Mouse (Mus musculus) intestine, embryonic 14.5 days (tissue): Measurements from ENCODE around the gene Acss1. TPM values are rescaled to one million over a fixed set of nuclear protein-coding genes. Genes with fewer than 3 reads are reported as not detected.

ENCODE experiments used
- ATAC-seq: fragments of 200-750 bp; cut with Nextera tagmentation; replicated peaks from 2 replicates; pipeline ENCODE4 v1.8.0; 2017; ENCODE audit warnings: low read depth, moderate number of reproducible peaks, moderate TSS enrichment, moderate library complexity; ENCODE audit not compliant: low FRiP score, low TSS enrichment
- DNase-seq: peaks from one replicate; pipeline ENCODE4 v3.0.0-alpha.2; 2018; ENCODE audit warnings: low spot score
- H3K27ac ChIP-seq: fragments of 300-500 bp; sonication (generic); 2 replicates; pipeline ENCODE4 v1.5.1; 2014; ENCODE audit warnings: low read depth, mild to moderate bottlenecking, control low read depth
- H3K27me3 ChIP-seq: fragments of 300-500 bp; sonication (generic); replicated peaks from 2 replicates; pipeline ENCODE4 v1.6.1; 2014; ENCODE audit warnings: low read length, control low read depth; ENCODE audit not compliant: control insufficient read depth, insufficient read depth
- H3K36me3 ChIP-seq: fragments of 300-500 bp; sonication (generic); 2 replicates; pipeline ENCODE4 v1.6.1; 2014; ENCODE audit warnings: low read length, control low read depth; ENCODE audit not compliant: control insufficient read depth, insufficient read depth
- H3K4me1 ChIP-seq: fragments of 300-500 bp; sonication (generic); replicated peaks from 2 replicates; pipeline ENCODE4 v1.6.1; 2014; ENCODE audit warnings: low read length, control low read depth, mixed read lengths; ENCODE audit not compliant: control insufficient read depth, insufficient read depth
- H3K4me2 ChIP-seq: fragments of 300-500 bp; sonication (generic); 2 replicates; pipeline ENCODE4 v1.6.1; 2014; ENCODE audit warnings: low read length
- H3K4me3 ChIP-seq: fragments of 300-500 bp; sonication (generic); 2 replicates; pipeline ENCODE4 v1.5.1; 2014; ENCODE audit warnings: low read depth, low read length, control low read depth, mixed read lengths
- H3K9ac ChIP-seq: fragments of 300-500 bp; sonication (generic); 2 replicates; pipeline ENCODE4 v1.6.1; 2014; ENCODE audit warnings: mild to moderate bottlenecking, low read length
- H3K9me3 ChIP-seq: fragments of 300-500 bp; sonication (generic); 2 replicates; pipeline ENCODE4 v1.6.1; 2016; ENCODE audit warnings: low read length, control low read depth; ENCODE audit not compliant: control insufficient read depth
- WGBS: fragments of 180-500 bp; shearing (Covaris S2); extraction: QIAGEN DNeasy Blood & Tissue Kit; methylation state at CpG from one replicate; pipeline ENCODE4 v1.1.7; 2014; 5-methylcytosine and 5-hydroxymethylcytosine counted together
- polyA plus RNA-seq: library from polyadenylated mRNA; unstranded; fragments of >200 nt; fragmentation: Nextera tagmentation; extraction: Ambion mirVana; gene quantifications from 2 replicates; pipeline ENCODE4 v1.2.1, GENCODE M21; 2014

Acss1 gene
- polyA plus RNA-seq, 1 experiment from 2014 or later, result 18.2 TPM

DNA sequence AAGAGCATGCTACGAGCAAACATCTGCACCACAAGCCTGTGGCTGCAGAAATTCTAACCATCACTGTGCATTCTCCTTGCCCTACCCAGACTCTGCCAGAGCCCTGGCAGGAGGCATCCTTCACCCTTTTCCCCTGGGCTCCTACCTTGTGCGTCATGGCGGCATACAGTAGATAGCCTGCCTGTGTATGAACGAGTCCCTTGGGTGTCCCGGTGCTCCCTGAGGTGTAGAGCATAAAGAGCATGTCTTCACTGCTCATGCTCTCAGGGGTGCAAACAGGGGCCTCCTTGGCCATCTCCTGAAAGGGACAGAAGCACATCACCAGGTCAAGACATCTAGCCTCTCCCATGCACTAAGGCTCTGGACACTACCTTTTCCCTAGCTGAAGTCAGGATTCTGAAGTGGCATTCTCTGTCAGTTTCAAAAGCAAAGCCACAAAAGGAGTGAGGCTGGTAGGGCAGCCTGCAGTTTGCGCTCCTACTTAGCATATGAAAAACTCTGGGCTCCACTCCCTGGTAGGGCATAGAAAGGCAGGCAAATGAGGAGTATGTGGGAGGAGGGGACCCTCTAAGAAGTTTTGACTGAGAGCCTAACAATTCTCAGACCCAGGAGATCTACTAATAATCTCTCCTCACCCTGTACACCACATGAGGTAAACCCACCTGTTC is 30.5 kb downstream of the Acss1 start:
- DNase-seq (no peak), ATAC-seq (no peak)
- Histone ChIP-seq H3K4me3 (no peak overlapping the region), H3K9ac (no peak overlapping the region), H3K36me3 (peaks cover 7% of the 10 kb centered on the region; the same call in 1 of the 2 replicates), H3K4me1 (no peaks in the 10 kb centered on the region), H3K27me3 (no peaks in the 10 kb centered on the region), H3K4me2 (no peak overlapping the region), H3K27ac (no peak overlapping the region), H3K9me3 (no peaks in the 10 kb centered on the region)
- WGBS, result 76% methylated on average over 6 of the region's 6 CpGs

DNA sequence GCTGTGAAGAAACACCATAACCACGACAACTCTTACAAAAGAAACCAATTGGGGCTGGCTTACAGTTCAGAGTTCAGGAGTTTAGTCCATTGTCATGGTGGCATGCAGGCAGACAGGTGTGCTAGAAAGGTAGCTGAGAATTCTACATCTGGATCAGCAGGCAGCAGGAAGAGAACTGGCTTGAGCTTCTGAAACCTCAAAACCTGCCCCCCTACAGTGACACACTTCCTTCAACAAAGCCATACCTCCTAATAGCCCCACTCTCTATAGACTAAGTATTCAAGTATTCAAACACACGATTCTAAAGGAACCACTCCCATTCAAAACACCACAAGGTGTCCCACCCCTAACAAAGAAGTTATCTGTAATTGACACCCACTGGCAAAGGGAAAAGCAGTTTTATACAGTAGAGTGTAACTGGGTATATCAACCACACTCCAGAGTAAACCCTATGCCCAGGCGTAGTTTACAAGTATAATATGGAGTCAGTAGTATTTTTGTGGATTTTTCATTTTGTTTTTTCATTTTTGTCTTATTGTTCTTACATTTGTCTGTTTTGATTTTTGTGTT is 32.3 kb downstream of the Acss1 start:
- 79% methylated on average over 3 of the region's 3 CpGs for WGBS
- H3K4me1 ChIP-seq, result no peaks in the 10 kb centered on the region
- H3K36me3 ChIP-seq, result peaks cover 9% of the 10 kb centered on the region; the same call in 1 of the 2 replicates
- DNase-seq, result no peak
- H3K27me3 ChIP-seq, result no peaks in the 10 kb centered on the region
- H3K9me3 ChIP-seq, result no peaks in the 10 kb centered on the region
- no peak overlapping the region for H3K9ac ChIP-seq
- no peak overlapping the region for H3K4me3 ChIP-seq
- no peak for ATAC-seq
- no peak overlapping the region for H3K27ac ChIP-seq
- H3K4me2 ChIP-seq, result no peak overlapping the region

DNA sequence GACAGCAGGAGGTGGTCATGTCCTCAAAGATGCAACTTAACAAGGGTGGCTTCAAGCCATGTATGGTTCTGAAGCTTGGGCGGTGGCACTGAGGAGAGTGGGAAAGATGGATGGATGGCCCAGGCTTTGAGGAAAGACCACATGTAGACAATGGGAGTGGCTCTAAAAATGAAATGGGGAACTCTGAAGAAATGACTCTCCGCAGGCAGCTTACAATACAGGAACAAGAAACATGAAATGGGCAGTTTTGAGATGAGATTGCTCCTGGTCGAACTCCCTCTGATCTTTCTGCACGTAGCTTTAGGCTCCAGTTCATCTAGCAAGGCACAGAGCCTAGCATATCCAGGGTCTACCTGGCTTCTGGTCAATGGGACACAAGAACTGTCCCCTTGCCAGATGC is 39.0 kb downstream of the Acss1 start:
- Histone ChIP-seq H3K9me3 (no peaks in the 10 kb centered on the region), H3K4me2 (no peak overlapping the region), H3K9ac (no peak overlapping the region), H3K36me3 (peaks cover 15% of the 10 kb centered on the region), H3K4me3 (no peak overlapping the region), H3K27me3 (no peaks in the 10 kb centered on the region), H3K27ac (no peak overlapping the region), H3K4me1 (no peaks in the 10 kb centered on the region)
- DNase-seq (no peak), ATAC-seq (no peak)
- WGBS, result 88% methylated on average over 4 of the region's 4 CpGs

DNA sequence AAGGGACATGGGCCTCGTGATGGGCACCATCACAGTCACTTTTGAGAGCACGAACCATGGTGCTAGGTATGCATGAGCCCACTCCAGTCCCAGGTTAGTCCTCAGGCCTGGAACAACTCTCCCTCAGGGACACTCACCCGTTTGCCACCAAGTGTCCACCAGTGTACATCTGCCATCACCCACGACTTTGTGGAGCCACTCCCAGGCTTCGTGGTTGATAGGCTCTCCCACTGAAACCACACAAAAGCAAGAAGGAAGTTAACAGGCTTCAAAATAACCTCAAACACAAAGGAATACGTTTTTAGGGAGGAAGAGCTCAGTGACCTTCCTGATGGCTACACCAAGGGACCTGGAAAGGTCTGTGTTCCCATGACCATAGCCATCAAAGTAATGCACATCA is 41.2 kb downstream of the Acss1 start:
- H3K27me3 ChIP-seq, result no peaks in the 10 kb centered on the region
- no peak overlapping the region for H3K4me3 ChIP-seq
- WGBS, result 77% methylated on average over 6 of the region's 6 CpGs
- ATAC-seq (no peak), DNase-seq (no peak)
- H3K9me3 ChIP-seq, result no peaks in the 10 kb centered on the region
- no peak overlapping the region for H3K9ac ChIP-seq
- no peak overlapping the region for H3K4me2 ChIP-seq
- no peak overlapping the region for H3K27ac ChIP-seq
- peaks cover 15% of the 10 kb centered on the region for H3K36me3 ChIP-seq
- H3K4me1 ChIP-seq, result no peaks in the 10 kb centered on the region

DNA sequence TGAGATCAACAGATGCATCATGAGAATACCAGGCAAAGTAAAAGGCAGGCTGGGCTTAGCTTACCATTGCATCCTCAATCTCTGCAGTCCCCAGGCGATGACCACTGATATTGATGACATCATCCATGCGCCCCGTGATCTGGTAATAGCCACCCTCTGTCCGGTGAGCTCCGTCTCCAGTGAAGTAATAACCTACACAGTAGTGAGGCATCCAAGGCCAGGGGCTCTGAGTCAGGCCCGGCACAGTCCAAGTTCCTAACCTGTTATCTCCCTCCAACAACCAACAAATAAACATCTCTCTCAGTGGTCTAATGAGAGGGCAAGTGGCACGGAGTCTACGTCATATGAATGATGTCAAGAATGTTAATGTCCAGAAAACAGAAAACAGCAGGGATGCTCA is 43.4 kb downstream of the Acss1 start:
- H3K4me1 ChIP-seq, result no peaks in the 10 kb centered on the region
- no peaks in the 10 kb centered on the region for H3K9me3 ChIP-seq
- no peak overlapping the region for H3K9ac ChIP-seq
- H3K4me2 ChIP-seq, result no peak overlapping the region
- no peak overlapping the region for H3K27ac ChIP-seq
- ATAC-seq, result no peak
- H3K27me3 ChIP-seq, result no peaks in the 10 kb centered on the region
- no peak overlapping the region for H3K4me3 ChIP-seq
- WGBS, result 89% methylated on average over 8 of the region's 8 CpGs
- DNase-seq, result no peak
- H3K36me3 ChIP-seq, result peaks cover 13% of the 10 kb centered on the region

DNA sequence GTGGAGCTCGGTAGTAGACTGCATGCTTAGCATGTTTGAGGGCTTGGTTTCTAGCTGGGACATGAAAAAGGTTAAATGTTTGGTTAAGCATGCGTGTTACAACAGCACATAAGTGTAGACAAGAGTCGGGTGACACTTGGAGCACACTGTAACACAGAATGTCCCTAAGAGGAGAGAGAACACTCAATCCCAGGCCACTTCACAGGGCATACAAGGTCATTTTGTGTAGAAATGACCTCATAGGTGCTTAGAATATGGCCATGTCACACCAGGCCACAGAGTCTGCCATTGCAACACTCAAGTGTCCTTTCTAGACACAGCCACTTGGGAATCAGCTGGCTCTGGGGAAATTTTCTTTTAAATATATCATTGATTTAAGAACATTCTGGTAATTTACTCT is 44.3 kb downstream of the Acss1 start:
- Histone ChIP-seq H3K36me3 (peaks cover 13% of the 10 kb centered on the region), H3K9me3 (no peaks in the 10 kb centered on the region), H3K27ac (no peak overlapping the region), H3K4me3 (no peak overlapping the region), H3K4me2 (no peak overlapping the region), H3K4me1 (no peaks in the 10 kb centered on the region), H3K27me3 (no peaks in the 10 kb centered on the region), H3K9ac (no peak overlapping the region)
- WGBS, result 85% methylated on average over 3 of the region's 3 CpGs
- ATAC-seq (no peak), DNase-seq (no peak)

DNA sequence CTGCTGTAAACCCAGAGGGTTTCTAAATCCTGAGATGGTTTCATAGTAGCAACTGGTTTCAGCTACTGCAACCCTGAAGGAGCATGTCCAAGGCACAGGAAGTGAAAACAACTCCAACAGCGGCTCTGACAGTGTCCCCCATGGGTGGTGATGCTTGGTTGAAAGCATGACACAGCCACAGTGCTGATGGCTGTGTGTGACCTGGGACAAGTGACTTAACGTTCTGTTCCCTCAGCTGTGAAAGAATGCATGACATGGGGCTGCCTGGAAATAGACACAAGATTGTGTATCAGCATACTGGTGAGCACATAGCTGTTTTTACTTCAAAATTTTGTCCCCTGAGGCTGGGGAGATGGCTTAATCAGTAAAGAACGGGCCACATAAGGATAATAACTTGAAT is 46.6 kb downstream of the Acss1 start:
- H3K9ac ChIP-seq, result no peak overlapping the region
- no peaks in the 10 kb centered on the region for H3K9me3 ChIP-seq
- H3K4me3 ChIP-seq, result no peak overlapping the region
- H3K36me3 ChIP-seq, result peaks cover 13% of the 10 kb centered on the region
- H3K4me1 ChIP-seq, result no peaks in the 10 kb centered on the region
- ATAC-seq (no peak), DNase-seq (no peak)
- no peak overlapping the region for H3K4me2 ChIP-seq
- H3K27me3 ChIP-seq, result no peaks in the 10 kb centered on the region
- WGBS, result 70% methylated on average over 3 of the region's 3 CpGs
- H3K27ac ChIP-seq, result no peak overlapping the region

DNA sequence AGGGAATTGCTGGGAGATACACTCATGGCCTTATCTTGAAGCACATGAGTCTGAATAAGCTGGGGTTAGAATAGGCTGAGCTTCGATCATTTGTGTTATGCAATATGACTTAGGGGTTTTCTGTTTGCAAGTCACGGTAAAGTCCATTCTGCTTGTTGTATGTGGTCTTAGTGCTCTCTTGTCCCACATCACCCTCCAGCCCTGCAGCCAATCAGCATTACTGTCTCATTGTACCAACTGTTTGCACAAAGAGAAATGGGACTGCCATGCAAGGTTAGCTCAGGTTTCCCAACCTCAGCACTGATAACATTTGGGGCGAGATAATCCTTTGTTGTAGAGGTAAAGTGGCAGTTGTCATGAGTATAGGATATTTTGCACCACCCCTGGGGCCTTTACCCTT is 58.2 kb downstream of the Acss1 start:
- Histone ChIP-seq H3K27me3 (no peaks in the 10 kb centered on the region), H3K9ac (no peak overlapping the region), H3K4me1 (peaks cover 5% of the 10 kb centered on the region; the same call in 1 of the 2 replicates), H3K4me2 (no peak overlapping the region), H3K9me3 (no peaks in the 10 kb centered on the region), H3K4me3 (no peak overlapping the region), H3K36me3 (no peaks in the 10 kb centered on the region), H3K27ac (no peak overlapping the region)
- 67% methylated on average over 3 of the region's 3 CpGs for WGBS
- ATAC-seq (no peak), DNase-seq (no peak)
